Mouse (Mus musculus) embryonic facial prominence, embryonic 12.5 days (tissue): ENCODE measurements around the gene B230118H07Rik. TPM values are rescaled to one million over a fixed set of nuclear protein-coding genes. Genes with fewer than 3 reads are reported as not detected.
A peak's percentile ranks its signal among the peaks of the same experiment; 100 is the strongest.

Source experiments
- ATAC-seq: fragments of 200-750 bp; cut with Nextera tagmentation; 2 replicates; pipeline ENCODE4 v1.8.0; 2017; ENCODE audit not compliant: insufficient number of reproducible peaks, insufficient read depth, low FRiP score, low TSS enrichment
- H3K27ac ChIP-seq: fragments of 300-500 bp; sonication (generic); 2 replicates; pipeline ENCODE4 v1.5.1; 2016; ENCODE audit warnings: mild to moderate bottlenecking
- H3K27me3 ChIP-seq: fragments of 300-500 bp; sonication (generic); 2 replicates; pipeline ENCODE4 v1.6.1; 2016; ENCODE audit warnings: mild to moderate bottlenecking, moderate library complexity
- H3K36me3 ChIP-seq: fragments of 300-500 bp; sonication (generic); 2 replicates; pipeline ENCODE4 v1.6.1; 2016; ENCODE audit warnings: mild to moderate bottlenecking
- H3K4me1 ChIP-seq: fragments of 300-500 bp; sonication (generic); 2 replicates; pipeline ENCODE4 v1.6.1; 2016
- H3K4me2 ChIP-seq: fragments of 300-500 bp; sonication (generic); replicated peaks from 2 replicates; pipeline ENCODE4 v1.6.1; 2016; ENCODE audit warnings: mild to moderate bottlenecking, moderate library complexity
- H3K4me3 ChIP-seq: fragments of 300-500 bp; sonication (generic); 2 replicates; pipeline ENCODE4 v1.5.1; 2016; ENCODE audit warnings: mild to moderate bottlenecking
- H3K9ac ChIP-seq: fragments of 300-500 bp; sonication (generic); 2 replicates; pipeline ENCODE4 v1.6.1; 2016; ENCODE audit warnings: mild to moderate bottlenecking, moderate library complexity
- H3K9me3 ChIP-seq: fragments of 300-500 bp; sonication (generic); 2 replicates; pipeline ENCODE4 v1.6.1; 2016; ENCODE audit warnings: mild to moderate bottlenecking, moderate library complexity
- WGBS: fragments of 180-500 bp; shearing (Covaris S2); methylation state at CpG from one replicate; pipeline ENCODE4 v1.1.7; 2016; 5-methylcytosine and 5-hydroxymethylcytosine counted together
- polyA plus RNA-seq: library from polyadenylated mRNA; unstranded; fragments of >200 nt; fragmentation: Nextera tagmentation; extraction: Ambion mirVana; gene quantifications from 2 replicates; pipeline ENCODE4 v1.2.1, GENCODE M21; 2016

Gene B230118H07Rik
- polyA plus RNA-seq, 1 experiment from 2014 or later: 59.3 TPM

- H3K27me3 ChIP-seq: no peaks in the 10 kb centered on the region
- ATAC-seq: peak; percentile 97
- H3K4me1 ChIP-seq: peaks cover 7% of the 10 kb centered on the region
- WGBS: 1% methylated on average over 31 of the region's 31 CpGs
- peak overlapping the region; percentile 69 for H3K9ac ChIP-seq
- H3K27ac ChIP-seq: peak overlapping the region; percentile 87
- peak overlapping the region; percentile 62 for H3K4me3 ChIP-seq
- no peaks in the 10 kb centered on the region for H3K36me3 ChIP-seq
- no peaks in the 10 kb centered on the region for H3K9me3 ChIP-seq
- H3K4me2 ChIP-seq: peak overlapping the region; percentile 65
Observed at GRCm38 (mm10) chr2:101628297-101629236, 20.8 kb downstream of the B230118H07Rik start.

- no peak overlapping the region for H3K9ac ChIP-seq
- H3K4me1 ChIP-seq: peaks cover 7% of the 10 kb centered on the region
- H3K4me3 ChIP-seq: no peak overlapping the region
- ATAC-seq: no peak
- no peak overlapping the region for H3K27ac ChIP-seq
- H3K9me3 ChIP-seq: no peaks in the 10 kb centered on the region
- H3K36me3 ChIP-seq: no peaks in the 10 kb centered on the region
- H3K27me3 ChIP-seq: no peaks in the 10 kb centered on the region
- no peak overlapping the region for H3K4me2 ChIP-seq
Observed at GRCm38 (mm10) chr2:101627227-101627626, 22.1 kb downstream of the B230118H07Rik start.

- WGBS: 47% methylated on average over 4 of the region's 4 CpGs
Observed at GRCm38 (mm10) chr2:101624526-101624925, 24.8 kb downstream of the B230118H07Rik start, which contains the start of gene Rag2. TSS of gene Rag2 (plus strand) at chr2:101624718.

GRCm38 (mm10) chr2:101624011-101624410 lies 25.3 kb downstream of the B230118H07Rik start:
- Histone ChIP-seq H3K4me2 (no peak overlapping the region), H3K4me3 (no peak overlapping the region), H3K27ac (no peak overlapping the region), H3K9me3 (no peaks in the 10 kb centered on the region), H3K36me3 (no peaks in the 10 kb centered on the region), H3K27me3 (no peaks in the 10 kb centered on the region), H3K4me1 (peaks cover 7% of the 10 kb centered on the region), H3K9ac (no peak overlapping the region)
- WGBS: 64% methylated on average over 2 of the region's 2 CpGs
- no peak for ATAC-seq

More at GRCm38 (mm10) chr2:101624526-101624925, 24.8 kb downstream of the B230118H07Rik start, which contains the start of gene Rag2:
- Histone ChIP-seq H3K36me3 (no peaks in the 10 kb centered on the region), H3K4me3 (no peak within 1 kb of the TSS), H3K27me3 (no peaks in the 10 kb centered on the region), H3K27ac (no peak within 1 kb of the TSS), H3K4me2 (no peak within 1 kb of the TSS), H3K9me3 (no peaks in the 10 kb centered on the region), H3K9ac (no peak within 1 kb of the TSS), H3K4me1 (peaks cover 7% of the 10 kb centered on the region)
- no peak for ATAC-seq

GRCm38 (mm10) chr2:101623042-101623441 lies 26.3 kb downstream of the B230118H07Rik start:
- no peak for ATAC-seq
- 80% methylated on average over 2 of the region's 2 CpGs for WGBS
- Histone ChIP-seq H3K9me3 (no peaks in the 10 kb centered on the region), H3K4me3 (no peak overlapping the region), H3K4me1 (peaks cover 7% of the 10 kb centered on the region), H3K27ac (no peak overlapping the region), H3K9ac (no peak overlapping the region), H3K36me3 (no peaks in the 10 kb centered on the region), H3K4me2 (no peak overlapping the region), H3K27me3 (no peaks in the 10 kb centered on the region)

GRCm38 (mm10) chr2:101621611-101622010 lies 27.7 kb downstream of the B230118H07Rik start:
- H3K9me3 ChIP-seq: no peaks in the 10 kb centered on the region
- H3K9ac ChIP-seq: no peak overlapping the region
- H3K4me1 ChIP-seq: peaks cover 7% of the 10 kb centered on the region
- no peaks in the 10 kb centered on the region for H3K27me3 ChIP-seq
- H3K4me2 ChIP-seq: no peak overlapping the region
- H3K4me3 ChIP-seq: no peak overlapping the region
- no peaks in the 10 kb centered on the region for H3K36me3 ChIP-seq
- WGBS: 74% methylated on average over 7 of the region's 7 CpGs
- H3K27ac ChIP-seq: no peak overlapping the region
- no peak for ATAC-seq

- Histone ChIP-seq H3K4me3 (no peak overlapping the region), H3K4me2 (no peak overlapping the region), H3K9ac (no peak overlapping the region), H3K36me3 (no peaks in the 10 kb centered on the region), H3K9me3 (no peaks in the 10 kb centered on the region), H3K27me3 (no peaks in the 10 kb centered on the region), H3K4me1 (peaks cover 9% of the 10 kb centered on the region; the same call in 1 of the 2 replicates), H3K27ac (no peak overlapping the region)
- 75% methylated on average over 3 of the region's 3 CpGs for WGBS
- ATAC-seq: no peak
Observed at GRCm38 (mm10) chr2:101620899-101621298, 28.4 kb downstream of the B230118H07Rik start.

- Histone ChIP-seq H3K27me3 (no peaks in the 10 kb centered on the region), H3K9ac (no peak overlapping the region), H3K4me1 (peaks cover 7% of the 10 kb centered on the region; the same call in 1 of the 2 replicates), H3K36me3 (no peaks in the 10 kb centered on the region), H3K27ac (no peak overlapping the region), H3K9me3 (no peaks in the 10 kb centered on the region), H3K4me3 (no peak overlapping the region), H3K4me2 (no peak overlapping the region)
- ATAC-seq: no peak
- WGBS: 87% methylated on average over 4 of the region's 4 CpGs
Observed at GRCm38 (mm10) chr2:101618373-101618772, 31.0 kb downstream of the B230118H07Rik start.

- Histone ChIP-seq H3K9ac (no peak overlapping the region), H3K27me3 (no peaks in the 10 kb centered on the region), H3K4me1 (peaks cover 7% of the 10 kb centered on the region; the same call in 1 of the 2 replicates), H3K9me3 (no peaks in the 10 kb centered on the region), H3K27ac (no peak overlapping the region), H3K4me3 (no peak overlapping the region), H3K36me3 (no peaks in the 10 kb centered on the region), H3K4me2 (no peak overlapping the region)
- 72% methylated on average over 10 of the region's 10 CpGs for WGBS
- no peak for ATAC-seq
Observed at GRCm38 (mm10) chr2:101615464-101616305, 33.6 kb downstream of the B230118H07Rik start.

- Histone ChIP-seq H3K9ac (no peak overlapping the region), H3K4me1 (peaks cover 1% of the 10 kb centered on the region; the same call in 1 of the 2 replicates), H3K4me3 (no peak overlapping the region), H3K4me2 (no peak overlapping the region), H3K27ac (no peak overlapping the region), H3K9me3 (no peaks in the 10 kb centered on the region), H3K36me3 (no peaks in the 10 kb centered on the region), H3K27me3 (no peaks in the 10 kb centered on the region)
- 81% methylated on average over 3 of the region's 3 CpGs for whole genome bisulfite sequencing
- ATAC-seq: no peak
Observed at GRCm38 (mm10) chr2:101610861-101611260, 38.5 kb downstream of the B230118H07Rik start.

- Histone ChIP-seq H3K4me1 (no peaks in the 10 kb centered on the region), H3K9me3 (no peaks in the 10 kb centered on the region), H3K4me3 (no peak overlapping the region), H3K9ac (no peak overlapping the region), H3K36me3 (no peaks in the 10 kb centered on the region), H3K27me3 (no peaks in the 10 kb centered on the region), H3K4me2 (no peak overlapping the region), H3K27ac (no peak overlapping the region)
- ATAC-seq: 0 out of 2 replicates have a peak, but pooled peaks have one; percentile 52
- 57% methylated on average over 7 of the region's 7 CpGs for WGBS
Observed at GRCm38 (mm10) chr2:101608232-101608894, 41.0 kb downstream of the B230118H07Rik start.
